Mouse (Mus musculus) lung, postnatal 14 days (tissue): ENCODE measurements around the gene Fam104a.
"Not testable (repeated sequence)": the region's sequence is repeated elsewhere in the genome, so short reads cannot be mapped to it uniquely, and the experiment has no call there.

Experiments used
- DNase-seq: peaks from one replicate; pipeline ENCODE4 v3.0.0; 2021

Gene Fam104a

GRCm38 (mm10) chr11:113660940-113661339 is 23.0 kb downstream of the Fam104a start:
- no peak for DNase-seq

GRCm38 (mm10) chr11:113660213-113660612 is 23.7 kb downstream of the Fam104a start:
- DNase-seq, result not testable (repeated sequence)

- DNase-seq, result no peak
Observed at GRCm38 (mm10) chr11:113658763-113659162, 25.2 kb downstream of the Fam104a start.

GRCm38 (mm10) chr11:113658319-113658718 is 25.6 kb downstream of the Fam104a start:
- no peak for DNase-seq

- no peak for DNase-seq
Observed at GRCm38 (mm10) chr11:113657221-113657620, 26.7 kb downstream of the Fam104a start.

GRCm38 (mm10) chr11:113656511-113656932 is 27.4 kb downstream of the Fam104a start:
- DNase-seq, result no peak

- no peak for DNase-seq
Observed at GRCm38 (mm10) chr11:113654561-113655270, 29.2 kb downstream of the Fam104a start.

GRCm38 (mm10) chr11:113654105-113654504 is 29.9 kb downstream of the Fam104a start:
- no peak for DNase-seq

- DNase-seq, result no peak
Observed at GRCm38 (mm10) chr11:113652516-113652915, 31.4 kb downstream of the Fam104a start.

GRCm38 (mm10) chr11:113651907-113652273 is 32.1 kb downstream of the Fam104a start:
- peak; percentile 47 for DNase-seq

- no peak for DNase-seq
Observed at GRCm38 (mm10) chr11:113651206-113651906, 32.6 kb downstream of the Fam104a start.

- DNase-seq, result peak; percentile 75
Observed at GRCm38 (mm10) chr11:113649353-113650210, 34.4 kb downstream of the Fam104a start, which contains the start of gene Slc39a11. TSS of gene Slc39a11 (minus strand) at chr11:113650079.

- DNase-seq, result no peak
Observed at GRCm38 (mm10) chr11:113648690-113649352, 35.1 kb downstream of the Fam104a start, which contains the start of gene Cog1. TSS of gene Cog1 (plus strand) at chr11:113649169.

GRCm38 (mm10) chr11:113648152-113648551 is 35.8 kb downstream of the Fam104a start:
- DNase-seq, result peak; percentile 88

- DNase-seq, result no peak
Observed at GRCm38 (mm10) chr11:113645181-113645580, 38.8 kb downstream of the Fam104a start.

GRCm38 (mm10) chr11:113638680-113639079 is 45.3 kb downstream of the Fam104a start:
- no peak for DNase-seq

GRCm38 (mm10) chr11:113634699-113635121 is 49.2 kb downstream of the Fam104a start:
- no peak for DNase-seq

- DNase-seq, result no peak
Observed at GRCm38 (mm10) chr11:113633398-113633797, 50.6 kb downstream of the Fam104a start.

- no peak for DNase-seq
Observed at GRCm38 (mm10) chr11:113632303-113632702, 51.7 kb downstream of the Fam104a start.

GRCm38 (mm10) chr11:113631862-113632261 is 52.1 kb downstream of the Fam104a start:
- no peak for DNase-seq

GRCm38 (mm10) chr11:113631302-113631701 is 52.7 kb downstream of the Fam104a start:
- DNase-seq, result peak; percentile 16

GRCm38 (mm10) chr11:113630642-113631041 is 53.3 kb downstream of the Fam104a start:
- DNase-seq, result no peak

GRCm38 (mm10) chr11:113627785-113628184 is 56.2 kb downstream of the Fam104a start:
- peak; percentile 33 for DNase-seq
